Mouse (Mus musculus) MEL (cell line): ENCODE measurements around the gene Tap2. TPM values are rescaled to one million over a fixed set of nuclear protein-coding genes. Genes with fewer than 3 reads are reported as not detected.

ENCODE experiments used
- DNase-seq: peaks from one replicate; pipeline ENCODE4 v3.0.0; 2011; ENCODE audit warnings: low read depth, low spot score
- H3K27ac ChIP-seq: 2 replicates; pipeline ENCODE4 v1.5.1; 2012; ENCODE audit warnings: low read depth, mild to moderate bottlenecking, control low read depth, low read length, moderate library complexity; ENCODE audit not compliant: control insufficient read depth
- H3K27me3 ChIP-seq, 2 experiments: fragments of 150-350 bp in 1 of 2; sonication (generic) in 1 of 2; 2 replicates each; pipeline ENCODE4 v1.6.1; 2012; ENCODE audit warnings: low read length in 2 of 2, mild to moderate bottlenecking in 2 of 2, improper control_type of control experiment in 1 of 2, moderate library complexity in 1 of 2; ENCODE audit not compliant: insufficient read depth in 2 of 2, control insufficient read depth in 1 of 2
- H3K36me3 ChIP-seq, 2 experiments: 2 replicates each; pipeline ENCODE4 v1.6.1; 2012 to 2014; ENCODE audit warnings: low read length in 2 of 2, improper control_type of control experiment in 1 of 2, inconsistent platforms in 1 of 2, mild to moderate bottlenecking in 1 of 2; ENCODE audit not compliant: insufficient read depth in 2 of 2, control insufficient read depth in 1 of 2
- H3K4me1 ChIP-seq, 2 experiments: fragments of 150-350 bp in 1 of 2; sonication (generic) in 1 of 2; 2 replicates each; pipeline ENCODE4 v1.6.1; 2012; ENCODE audit warnings: low read length in 2 of 2, improper control_type of control experiment in 1 of 2, mild to moderate bottlenecking in 1 of 2; ENCODE audit not compliant: insufficient read depth in 2 of 2, control insufficient read depth in 1 of 2
- H3K4me3 ChIP-seq, 2 experiments: fragments of 150-350 bp in 1 of 2; sonication (generic) in 1 of 2; 2 replicates each; pipeline ENCODE4 v1.5.1; 2012; ENCODE audit warnings: low read depth in 2 of 2, low read length in 2 of 2, mild to moderate bottlenecking in 2 of 2, moderate library complexity in 2 of 2, control low read depth in 1 of 2, improper control_type of control experiment in 1 of 2; ENCODE audit not compliant: control insufficient read depth in 1 of 2, insufficient read depth in 1 of 2
- H3K79me2 ChIP-seq: 2 replicates; pipeline ENCODE4 v1.6.1; 2012; ENCODE audit warnings: mild to moderate bottlenecking, low read length, moderate library complexity; ENCODE audit not compliant: control insufficient read depth, poor library complexity, insufficient read depth
- H3K9ac ChIP-seq: 2 replicates; pipeline ENCODE4 v1.6.1; 2012; ENCODE audit warnings: low read depth, mild to moderate bottlenecking, control low read depth, low read length, moderate library complexity; ENCODE audit not compliant: control insufficient read depth, poor library complexity, severe bottlenecking
- H3K9me3 ChIP-seq: fragments of 150-350 bp; sonication (generic); replicated peaks from 2 replicates; pipeline ENCODE4 v1.6.1; 2012; ENCODE audit warnings: mild to moderate bottlenecking, low read length, improper control_type of control experiment, moderate library complexity; ENCODE audit not compliant: insufficient read depth
- BHLHE40 ChIP-seq: IDR thresholded peaks from 2 replicates; pipeline ENCODE4 v1.6.1; 2012; ENCODE audit warnings: low read depth, mild to moderate bottlenecking, inconsistent platforms, low read length, improper control_type of control experiment, borderline replicate concordance
- CHD1 ChIP-seq: IDR thresholded peaks from 2 replicates; pipeline ENCODE4 v1.6.1; 2012; ENCODE audit warnings: low read depth, mild to moderate bottlenecking, inconsistent platforms, low read length, improper control_type of control experiment
- CTCF ChIP-seq, 3 experiments: IDR thresholded peaks in 2 of 3; conservative IDR thresholded peaks in 1 of 3; 2 replicates each; pipeline ENCODE4 v1.5.1; 2011 to 2012; ENCODE audit warnings: low read length in 3 of 3, low read depth in 2 of 3, mild to moderate bottlenecking in 2 of 3, improper control_type of control experiment in 1 of 3, inconsistent platforms in 1 of 3, mixed read lengths in 1 of 3, moderate library complexity in 1 of 3; ENCODE audit not compliant: control insufficient read depth in 1 of 3, insufficient read depth in 1 of 3, poor library complexity in 1 of 3, severe bottlenecking in 1 of 3
- E2F4 ChIP-seq: IDR thresholded peaks from 2 replicates; pipeline ENCODE4 v1.6.1; 2011; ENCODE audit warnings: low read depth, low read length, improper control_type of control experiment, borderline replicate concordance
- ELF1 ChIP-seq: IDR thresholded peaks from 2 replicates; pipeline ENCODE4 v1.6.1; 2014; ENCODE audit warnings: low read depth, mild to moderate bottlenecking, inconsistent platforms, low read length, improper control_type of control experiment, moderate library complexity
- EP300 ChIP-seq, 2 experiments: IDR thresholded peaks; 2 replicates each; pipeline ENCODE4 v1.6.1; 2011; ENCODE audit warnings: improper control_type of control experiment in 2 of 2, low read length in 2 of 2, low read depth in 1 of 2, mild to moderate bottlenecking in 1 of 2
- ETS1 ChIP-seq: IDR thresholded peaks from 2 replicates; pipeline ENCODE4 v1.6.1; 2012; ENCODE audit warnings: low read depth, mild to moderate bottlenecking, inconsistent platforms, low read length, improper control_type of control experiment, moderate library complexity
- GABPA ChIP-seq: IDR thresholded peaks from 2 replicates; pipeline ENCODE4 v1.6.1; 2012; ENCODE audit warnings: low read depth, mild to moderate bottlenecking, inconsistent platforms, low read length, improper control_type of control experiment, moderate library complexity
- GATA1 ChIP-seq: IDR thresholded peaks from 2 replicates; pipeline ENCODE4 v1.6.1; 2011; ENCODE audit warnings: low read depth, low read length, improper control_type of control experiment
- JUND ChIP-seq: IDR thresholded peaks from 2 replicates; pipeline ENCODE4 v1.6.1; 2011; ENCODE audit warnings: low read depth, mild to moderate bottlenecking, improper control_type of control experiment, low read length
- KAT2A ChIP-seq: conservative IDR thresholded peaks from 2 replicates; pipeline ENCODE4 v1.6.1; 2012; ENCODE audit warnings: low read depth, low read length, improper control_type of control experiment, inconsistent platforms
- MAFK ChIP-seq: IDR thresholded peaks from 2 replicates; pipeline ENCODE4 v1.6.1; 2011; ENCODE audit warnings: low read depth, mild to moderate bottlenecking, low read length, improper control_type of control experiment, borderline replicate concordance
- MAX ChIP-seq: IDR thresholded peaks from 2 replicates; pipeline ENCODE4 v1.6.1; 2011; ENCODE audit warnings: low read length, improper control_type of control experiment
- MEF2A ChIP-seq: IDR thresholded peaks from 2 replicates; pipeline ENCODE4 v1.6.1; 2014; ENCODE audit warnings: low read depth, mild to moderate bottlenecking, inconsistent platforms, low read length, improper control_type of control experiment; ENCODE audit not compliant: poor library complexity, insufficient replicate concordance, severe bottlenecking; ENCODE audit errors: extremely low read depth
- MXI1 ChIP-seq: IDR thresholded peaks from 2 replicates; pipeline ENCODE4 v1.6.1; 2011; ENCODE audit warnings: mild to moderate bottlenecking, low read depth, low read length, improper control_type of control experiment
- MYB ChIP-seq: IDR thresholded peaks from 2 replicates; pipeline ENCODE4 v1.6.1; 2011; ENCODE audit warnings: mild to moderate bottlenecking, low read depth, low read length, improper control_type of control experiment
- NELFE ChIP-seq: IDR thresholded peaks from 2 replicates; pipeline ENCODE4 v1.6.1; 2011; ENCODE audit warnings: low read depth, low read length, improper control_type of control experiment
- NRF1 ChIP-seq: IDR thresholded peaks from 2 replicates; pipeline ENCODE4 v1.6.1; 2014; ENCODE audit warnings: low read depth, mild to moderate bottlenecking, inconsistent platforms, low read length, improper control_type of control experiment, moderate library complexity; ENCODE audit not compliant: poor library complexity, insufficient read depth, severe bottlenecking
- POLR2AphosphoS2 ChIP-seq: IDR thresholded peaks from 2 replicates; pipeline ENCODE4 v1.6.1; 2011; ENCODE audit warnings: low read length, improper control_type of control experiment
- POLR2AphosphoS5 ChIP-seq: IDR thresholded peaks from 2 replicates; pipeline ENCODE4 v1.6.1; 2012; ENCODE audit warnings: low read depth, borderline replicate concordance, mild to moderate bottlenecking, inconsistent platforms, low read length, moderate library complexity, mixed read lengths
- RCOR1 ChIP-seq: IDR thresholded peaks from 2 replicates; pipeline ENCODE4 v1.6.1; 2012; ENCODE audit warnings: low read depth, mild to moderate bottlenecking, inconsistent platforms, low read length, improper control_type of control experiment
- SMC3 ChIP-seq: IDR thresholded peaks from 2 replicates; pipeline ENCODE4 v1.6.1; 2011; ENCODE audit warnings: low read depth, low read length, improper control_type of control experiment
- UBTF ChIP-seq: IDR thresholded peaks from 2 replicates; pipeline ENCODE4 v1.6.1; 2012; ENCODE audit warnings: low read depth, mild to moderate bottlenecking, inconsistent platforms, low read length, improper control_type of control experiment, moderate library complexity, borderline replicate concordance; ENCODE audit not compliant: insufficient read depth
- USF1 ChIP-seq: IDR thresholded peaks from 2 replicates; pipeline ENCODE4 v1.6.1; 2014; ENCODE audit warnings: low read depth, mild to moderate bottlenecking, inconsistent platforms, low read length, improper control_type of control experiment, moderate library complexity
- USF2 ChIP-seq, 2 experiments: IDR thresholded peaks; 2 replicates each; pipeline ENCODE4 v1.6.1; 2011 to 2012; ENCODE audit warnings: improper control_type of control experiment in 2 of 2, low read length in 2 of 2, borderline replicate concordance in 1 of 2, inconsistent platforms in 1 of 2, low read depth in 1 of 2, mild to moderate bottlenecking in 1 of 2; ENCODE audit not compliant: insufficient read depth in 1 of 2
- ZC3H11A ChIP-seq: IDR thresholded peaks from 2 replicates; pipeline ENCODE4 v1.6.1; 2012; ENCODE audit warnings: low read depth, mild to moderate bottlenecking, inconsistent platforms, low read length, improper control_type of control experiment
- ZKSCAN1 ChIP-seq: IDR thresholded peaks from 2 replicates; pipeline ENCODE4 v1.6.1; 2012; ENCODE audit warnings: low read depth, mild to moderate bottlenecking, inconsistent platforms, low read length, improper control_type of control experiment, moderate library complexity
- ZMIZ1 ChIP-seq: IDR thresholded peaks from 2 replicates; pipeline ENCODE4 v1.6.1; 2012; ENCODE audit warnings: low read depth, mild to moderate bottlenecking, inconsistent platforms, low read length, improper control_type of control experiment, moderate library complexity
- polyA plus RNA-seq, 2 experiments: library from polyadenylated mRNA; stranded (reverse) in 1 of 2; unstranded in 1 of 2; fragments of >175 nt in 1 of 2; fragments of >200 nt in 1 of 2; gene quantifications; 2 replicates each; pipeline versions ENCODE4 v1.2.1 to v1.2.4; 2012; ENCODE audit warnings: low replicate concordance in 2 of 2, low read depth in 1 of 2; ENCODE audit not compliant: insufficient read length in 2 of 2, insufficient read depth in 1 of 2, missing spikeins in 1 of 2
- total RNA-seq: library from RNA; depleted of rRNA; stranded (reverse); fragments of 300-350 nt; gene quantifications from 2 replicates; pipeline ENCODE4 v1.2.3, GENCODE M21; 2012

Tap2 gene
- total and polyA plus RNA-seq, 3 experiments, result 48.5 to 63.0 TPM; not detected in 1

GRCm38 (mm10) chr17:34210599-34210998 is 7.3 kb downstream of the Tap2 start (continued):
- no peak for TF ChIP-seq MEF2A

- Histone ChIP-seq H3K4me1 (peaks cover 13 to 37% of the 10 kb centered on the region in 2 experiments), H3K27me3 (no peaks in the 10 kb centered on the region), H3K9me3 (no peaks in the 10 kb centered on the region), H3K4me3 (no peak overlapping the region), H3K27ac (no peak overlapping the region), H3K36me3 (peaks cover 2 to 23% of the 10 kb centered on the region in 2 experiments; a peak in 3 of 4 replicates), H3K79me2 (no peaks in the 10 kb centered on the region; the same call in 1 of the 2 replicates), H3K9ac (no peak overlapping the region)
- DNase-seq, result no peak
- TF ChIP-seq CTCF (IDR thresholded peaks at IDR 0.05 in 2 of 3, conservative IDR thresholded peaks at IDR 0.05 in 1 of 3; ENCODE audit: control insufficient read depth in 1 of 3, insufficient read depth in 1 of 3, low read depth in 2 of 3, low read length in 3 of 3, poor library complexity in 1 of 3, severe bottlenecking in 1 of 3) (no peak), MXI1 (no peak), BHLHE40 (no peak), MEF2A (no peak), GATA1 (no peak), USF2 (IDR thresholded peaks at IDR 0.05; ENCODE audit: borderline replicate concordance in 1 of 2, insufficient read depth in 1 of 2, low read depth in 1 of 2, low read length in 2 of 2) (no peak), MYB (no peak), ELF1 (no peak), E2F4 (no peak), GABPA (no peak), NRF1 (no peak), ZKSCAN1 (no peak), NELFE (no peak), UBTF (no peak), POLR2AphosphoS2 (no peak)
These were observed 8.5 kb downstream of the Tap2 start for GRCm38 (mm10) chr17:34211746-34212365.

GRCm38 (mm10) chr17:34213936-34214335 is 10.6 kb downstream of the Tap2 start:
- TF ChIP-seq EP300 (IDR thresholded peaks at IDR 0.05; ENCODE audit: low read depth in 1 of 2, low read length in 2 of 2) (no peak), CHD1 (no peak), JUND (no peak), USF1 (no peak), POLR2AphosphoS2 (no peak), POLR2AphosphoS5 (no peak), MAFK (no peak), MAX (no peak), KAT2A (no peak), SMC3 (no peak), NELFE (no peak), ETS1 (no peak), ZC3H11A (no peak), E2F4 (no peak), MYB (no peak), RCOR1 (no peak), ZMIZ1 (no peak)
- no peak overlapping the region for H3K9ac ChIP-seq
- no peak for DNase-seq
- peaks cover 2 to 35% of the 10 kb centered on the region in 2 experiments; a peak in 3 of 4 replicates for H3K36me3 ChIP-seq
- no peaks in the 10 kb centered on the region for H3K79me2 ChIP-seq
- H3K4me3 ChIP-seq, result no peak overlapping the region
- H3K4me1 ChIP-seq, result peaks cover 18 to 46% of the 10 kb centered on the region in 2 experiments
- no peaks in the 10 kb centered on the region for H3K9me3 ChIP-seq
- no peaks in the 10 kb centered on the region for H3K27me3 ChIP-seq
- H3K27ac ChIP-seq, result no peak overlapping the region
